Mouse (Mus musculus) spleen, adult 18-20 months (tissue): ENCODE measurements around the gene Hist2h2aa2.
"Not testable (repeated sequence)": the region's sequence is repeated elsewhere in the genome, so short reads cannot be mapped to it uniquely, and the experiment has no call there.

ENCODE experiments used
- DNase-seq, 2 experiments: peaks; one replicate each; pipeline ENCODE4 v3.0.0; 2022; ENCODE audit warnings: mixed read lengths in 2 of 2

The Hist2h2aa2 gene

DNA sequence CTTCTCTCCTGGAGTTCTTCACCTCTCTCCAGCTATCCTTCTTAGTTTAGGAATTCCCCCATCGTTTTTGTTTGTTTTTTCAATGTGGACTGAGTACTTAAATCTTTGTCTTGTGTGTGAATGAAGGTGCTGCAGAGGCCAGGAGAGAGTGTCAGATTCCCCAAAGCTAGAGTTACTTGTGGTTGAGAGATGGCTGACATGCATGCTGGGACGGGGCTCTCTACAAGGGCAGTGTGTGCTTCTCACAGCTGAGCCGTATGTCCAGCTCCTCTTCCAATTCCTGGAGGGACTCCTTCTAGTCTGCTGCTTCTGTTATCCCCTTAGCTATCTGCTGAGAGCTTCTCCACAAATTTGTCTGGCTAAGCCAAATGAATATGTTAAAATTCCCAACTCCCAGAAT, 4.2 kb downstream of the Hist2h2aa2 start:
- no peak for DNase-seq

- no peak for DNase-seq
Measured at GRCm38 (mm10) chr3:96234914-96235313, 5.2 kb downstream of the Hist2h2aa2 start.

GRCm38 (mm10) chr3:96231758-96232120, 8.3 kb downstream of the Hist2h2aa2 start:
- DNase-seq: no peak

- DNase-seq: no peak
Measured at GRCm38 (mm10) chr3:96230910-96231757, 8.9 kb downstream of the Hist2h2aa2 start.

DNA sequence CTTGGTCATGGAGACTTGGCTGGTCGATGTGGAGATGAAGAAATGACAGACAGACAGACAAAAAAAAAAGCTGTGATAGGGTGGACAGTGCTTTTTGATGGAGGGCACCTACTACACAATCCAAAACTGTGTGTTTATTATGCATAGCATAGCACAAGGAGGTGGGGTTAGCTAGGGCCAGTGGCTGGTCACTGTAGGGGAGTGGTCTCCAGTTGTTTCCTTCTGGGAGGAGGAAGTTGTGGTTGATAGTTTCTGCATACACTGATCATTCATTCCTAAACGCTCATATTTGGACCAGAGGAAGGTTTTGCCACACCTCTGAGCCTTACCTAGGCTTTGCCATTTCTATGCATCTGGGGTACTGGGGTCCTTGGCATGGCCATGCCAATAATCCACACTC, 9.7 kb downstream of the Hist2h2aa2 start:
- no peak for DNase-seq

GRCm38 (mm10) chr3:96228828-96229227, 11.2 kb downstream of the Hist2h2aa2 start:
- DNase-seq: no peak

DNA sequence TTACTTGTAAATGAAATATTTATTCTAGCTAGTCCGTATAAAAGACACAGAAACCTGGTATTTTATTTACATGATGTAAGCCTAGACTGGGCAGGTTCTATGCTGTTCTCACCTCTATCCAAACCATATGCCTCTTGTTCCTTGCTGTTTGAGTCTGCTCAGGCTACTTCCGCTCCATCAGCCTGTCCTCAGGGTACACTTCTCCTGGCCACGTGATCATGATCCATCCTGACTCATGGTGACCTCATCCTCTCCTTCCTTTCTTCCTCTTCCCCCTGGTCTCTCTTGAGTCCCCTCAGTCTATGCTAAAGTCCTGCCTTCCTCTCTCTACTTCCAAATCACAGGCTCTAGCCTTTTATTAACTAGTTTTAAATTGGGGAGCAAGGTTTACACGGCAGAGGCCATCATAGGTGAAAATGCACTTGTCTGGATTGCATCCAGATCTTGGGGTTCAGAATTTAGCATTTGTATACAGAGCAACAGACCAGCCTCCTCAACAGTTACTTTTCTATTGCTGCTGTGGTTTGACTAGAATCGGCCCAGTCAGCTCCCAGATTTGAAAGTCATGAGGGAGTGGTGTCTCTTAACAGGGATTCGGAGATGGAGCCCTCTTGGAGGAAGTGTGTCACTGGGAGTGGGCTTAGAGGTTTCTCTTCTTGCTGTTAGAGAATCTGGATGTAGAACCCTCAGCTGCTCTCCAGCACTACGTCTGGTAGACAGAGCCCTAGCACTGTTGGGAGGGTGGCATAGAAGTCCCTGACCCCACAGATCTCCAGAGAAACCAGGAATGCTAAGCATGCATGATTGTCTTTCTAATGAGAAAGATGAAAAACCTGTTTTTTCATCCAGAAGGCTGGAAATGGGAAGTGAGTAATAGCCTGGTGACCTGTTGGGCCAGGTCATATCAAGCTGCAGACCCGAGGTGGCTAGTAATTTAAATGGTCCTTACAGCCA, 13.1 kb downstream of the Hist2h2aa2 start:
- no peak for DNase-seq

DNA sequence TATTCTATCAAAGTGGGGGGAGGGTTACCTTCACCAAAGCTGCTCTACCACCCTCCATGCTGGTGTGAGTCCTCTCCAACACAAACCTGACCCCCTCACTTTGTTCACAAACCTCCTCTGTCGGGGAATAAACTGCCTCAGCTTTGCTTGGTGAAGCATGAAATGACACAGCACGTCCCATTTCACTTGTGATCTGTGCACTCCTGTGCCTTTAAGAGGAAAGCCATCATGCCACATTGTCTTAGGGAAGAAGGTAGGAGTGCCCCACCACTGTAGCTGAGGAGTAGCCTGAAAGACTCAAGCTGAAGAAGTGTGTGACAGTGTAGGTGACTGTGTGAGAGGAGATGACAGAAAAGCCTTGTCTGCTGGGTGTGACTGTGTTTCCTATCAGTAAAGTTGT, 14.7 kb downstream of the Hist2h2aa2 start:
- no peak for DNase-seq

DNA sequence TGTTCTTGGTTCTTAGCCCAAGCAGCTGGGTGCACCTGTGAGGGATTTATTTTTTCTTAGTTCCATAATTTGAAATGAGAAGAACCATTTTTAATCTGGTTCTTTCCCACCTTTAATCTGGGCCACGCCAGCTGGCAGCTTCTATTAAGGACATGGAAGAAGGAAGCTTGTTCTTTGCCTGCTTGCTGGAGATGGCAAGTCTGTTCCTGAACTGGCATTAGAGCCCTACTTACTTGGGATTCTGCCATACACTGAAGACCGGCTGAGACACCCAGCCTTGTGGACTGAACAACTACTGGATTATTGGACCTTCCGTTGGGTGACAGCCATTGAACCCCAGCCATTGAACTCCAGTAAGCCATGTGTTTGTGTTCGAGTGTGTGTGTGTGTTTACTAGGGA, 17.3 kb downstream of the Hist2h2aa2 start:
- no peak for DNase-seq

DNA sequence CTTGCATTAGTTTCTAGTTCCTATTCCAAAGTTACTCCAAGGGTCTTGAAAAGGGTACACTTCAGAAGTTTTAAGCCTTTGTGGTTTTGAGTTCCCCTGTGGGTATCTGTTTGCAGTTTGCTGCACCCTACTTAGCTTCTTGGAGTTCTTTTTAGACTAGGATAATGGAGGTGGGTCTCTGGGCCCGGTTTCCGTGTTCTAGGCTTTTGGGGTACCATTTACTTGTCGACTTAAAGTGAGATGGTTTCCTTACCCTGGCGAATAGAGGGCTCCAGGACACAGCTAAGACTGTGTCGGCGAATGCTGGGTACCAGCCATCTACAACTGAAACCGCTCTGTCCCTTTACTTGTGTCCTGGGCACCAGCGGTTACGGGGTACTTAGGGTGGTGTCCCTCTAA, 18.4 kb downstream of the Hist2h2aa2 start:
- DNase-seq: peak in 1 of 2 experiments; percentile 29

DNA sequence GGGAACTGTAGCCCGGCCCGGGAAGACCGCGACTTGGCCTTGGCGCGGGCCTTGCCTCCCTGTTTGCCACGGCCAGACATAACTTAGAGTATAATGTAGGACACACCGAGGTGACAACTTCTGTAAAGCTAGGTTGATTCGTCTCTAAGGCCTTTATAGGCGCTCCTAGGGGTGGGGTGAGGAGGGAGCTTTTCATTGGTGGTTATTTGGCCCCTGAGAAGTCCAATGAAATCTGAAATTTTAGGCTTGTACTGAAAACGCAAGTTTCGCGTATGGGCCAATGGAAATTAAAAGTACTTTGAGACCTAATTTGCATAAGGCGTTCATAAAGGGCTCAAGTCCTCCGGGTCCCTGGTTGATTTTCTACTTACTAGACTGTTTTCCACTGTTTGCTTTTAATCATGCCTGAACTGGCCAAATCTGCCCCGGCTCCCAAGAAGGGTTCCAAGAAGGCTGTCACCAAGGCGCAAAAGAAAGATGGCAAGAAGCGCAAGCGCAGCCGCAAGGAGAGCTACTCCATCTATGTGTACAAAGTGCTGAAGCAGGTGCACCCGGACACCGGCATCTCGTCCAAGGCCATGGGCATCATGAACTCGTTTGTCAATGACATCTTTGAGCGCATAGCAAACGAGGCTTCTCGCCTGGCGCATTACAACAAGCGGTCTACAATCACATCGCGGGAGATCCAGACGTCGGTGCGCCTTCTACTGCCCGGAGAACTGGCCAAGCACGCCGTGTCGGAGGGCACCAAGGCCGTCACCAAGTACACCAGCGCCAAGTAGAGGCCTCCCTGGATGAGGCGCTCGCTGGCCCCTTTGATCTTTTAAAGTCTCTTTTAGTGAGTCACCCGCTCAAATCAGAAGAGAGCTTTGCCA, 19.1 kb downstream of the Hist2h2aa2 start, which contains the start of the genes Hist2h2ac and Hist2h2be:
TSS of gene Hist2h2ac (minus strand) at position 116 of the 875 bp plus-strand sequence.
TSS of gene Hist2h2be (plus strand) at position 355 of the 875 bp plus-strand sequence.
- DNase-seq: peak; percentile 74 to 80

GRCm38 (mm10) chr3:96220131-96220764, 19.8 kb downstream of the Hist2h2aa2 start:
- DNase-seq: not testable (repeated sequence)

GRCm38 (mm10) chr3:96219661-96220130, 20.4 kb downstream of the Hist2h2aa2 start, which contains the start of the genes Bola1 and Hist2h2ab:
Gene Bola1 (minus strand): TSS chr3:96219709.
Gene Hist2h2ab (plus strand): TSS chr3:96219865.
- DNase-seq: peak; percentile 73 to 77

DNA sequence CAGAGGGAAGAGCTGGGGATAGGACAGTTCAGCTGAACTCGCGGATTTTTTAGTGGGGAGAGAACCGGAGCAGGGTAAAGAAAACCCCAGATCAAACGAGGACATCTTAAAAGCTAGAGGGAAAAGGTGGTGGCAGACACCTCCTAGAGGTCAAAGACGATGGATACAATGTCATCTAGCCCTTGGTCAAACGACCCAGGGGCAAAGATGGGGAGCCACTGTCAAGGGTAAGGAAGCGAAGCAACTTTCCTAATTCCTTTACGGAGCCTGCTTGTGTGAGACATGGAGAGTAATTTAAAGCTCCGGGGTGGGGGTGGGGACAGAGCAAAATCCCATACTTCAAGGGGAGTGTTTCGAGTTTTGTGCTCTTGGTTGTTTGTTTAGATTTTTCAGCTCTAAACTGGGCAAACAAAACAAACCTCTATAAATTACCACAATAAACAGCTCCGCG, 20.9 kb downstream of the Hist2h2aa2 start:
- peak; percentile 19 to 42 for DNase-seq

DNA sequence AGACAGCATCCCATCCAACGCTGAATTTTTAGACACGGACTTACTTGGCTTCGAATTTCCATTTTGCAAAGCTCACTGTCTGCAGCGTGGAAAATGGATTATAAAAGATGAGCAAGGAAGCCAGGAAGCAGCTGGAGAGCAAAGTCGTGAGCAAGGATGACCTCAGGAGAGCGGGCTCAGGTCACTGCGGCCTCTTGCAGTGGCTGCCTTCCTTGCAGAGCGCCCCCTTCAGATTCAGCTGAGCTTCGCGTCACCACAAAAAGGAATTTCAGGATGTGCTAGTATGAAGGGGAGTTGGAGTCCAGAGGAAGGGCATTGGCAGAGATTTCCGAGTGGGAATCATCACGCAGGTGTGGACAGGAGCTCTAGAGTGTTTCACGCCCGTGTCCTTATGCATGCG, 30.8 kb downstream of the Hist2h2aa2 start:
- no peak for DNase-seq

GRCm38 (mm10) chr3:96207819-96208218, 32.3 kb downstream of the Hist2h2aa2 start:
- no peak for DNase-seq

- DNase-seq: no peak
Measured at GRCm38 (mm10) chr3:96199731-96200130, 40.3 kb downstream of the Hist2h2aa2 start.

DNA sequence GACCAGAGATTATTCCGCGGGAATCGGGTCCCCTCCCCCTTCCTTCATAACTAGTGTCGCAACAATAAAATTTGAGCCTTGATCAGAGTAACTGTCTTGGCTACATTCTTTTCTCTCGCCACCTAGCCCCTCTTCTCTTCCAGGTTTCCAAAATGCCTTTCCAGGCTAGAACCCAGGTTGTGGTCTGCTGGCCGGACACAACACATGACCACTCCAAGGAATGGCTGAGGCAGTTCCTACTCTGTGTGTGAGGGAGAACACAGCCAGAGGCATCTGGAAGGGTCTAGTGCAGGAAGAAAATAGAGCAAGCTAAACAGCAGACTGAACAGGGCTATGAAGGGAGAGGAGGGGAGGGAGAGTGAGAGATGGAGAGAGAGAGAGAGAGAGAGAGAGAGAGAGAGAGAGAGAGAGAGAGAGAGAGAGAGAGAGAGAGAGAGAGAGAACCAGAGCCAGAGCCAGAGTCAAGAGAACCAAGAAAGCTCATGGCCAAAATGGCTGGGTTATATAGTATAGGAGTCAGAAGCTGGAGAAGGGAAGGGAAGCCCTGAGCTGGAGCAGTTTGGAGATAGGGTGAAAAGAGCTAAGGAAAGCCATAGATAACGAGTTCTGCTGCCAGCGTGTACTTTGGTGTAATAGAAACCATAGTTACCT, 41.4 kb downstream of the Hist2h2aa2 start:
- DNase-seq: not testable (repeated sequence)

GRCm38 (mm10) chr3:96198181-96198580, 41.9 kb downstream of the Hist2h2aa2 start:
- DNase-seq: no peak

DNA sequence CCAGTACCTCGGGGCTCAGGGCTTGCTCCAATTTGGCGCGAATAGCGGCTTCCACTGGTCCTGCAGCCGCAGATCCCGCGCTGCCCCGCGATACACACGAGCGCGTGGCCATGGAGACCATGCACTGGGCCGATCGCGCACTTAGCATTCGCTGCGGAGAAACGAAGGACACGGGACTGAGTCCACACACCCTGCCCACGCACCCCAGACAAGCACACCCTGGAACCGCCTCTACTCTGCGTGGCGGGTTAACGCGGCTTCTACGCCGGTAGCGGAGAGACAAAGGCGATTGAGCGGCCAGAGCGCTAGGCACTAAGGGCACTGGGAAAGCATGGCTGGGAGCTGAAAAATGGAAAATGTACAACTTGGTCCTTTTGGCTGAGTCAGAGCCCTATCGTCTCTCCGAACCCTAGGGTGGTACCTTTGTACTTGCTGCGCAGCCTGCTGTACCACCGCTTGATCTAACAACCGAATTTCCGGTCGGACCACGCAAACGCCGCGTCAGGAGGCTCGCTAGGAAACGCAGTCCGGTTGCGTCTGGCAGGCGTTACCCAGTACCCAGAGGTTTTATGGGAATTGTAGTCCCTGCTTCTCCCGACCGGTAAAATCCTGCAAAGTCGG, 42.8 kb downstream of the Hist2h2aa2 start:
- peak; percentile 79 to 80 for DNase-seq
